Mouse (Mus musculus) A20 (cell line): ENCODE results near the gene Il11ra1.
A peak's percentile ranks its signal among the peaks of the same experiment; 100 is the strongest.
"Not testable (repeated sequence)": the region's sequence is repeated elsewhere in the genome, so short reads cannot be mapped to it uniquely, and the experiment has no call there.

ENCODE experiments used
- DNase-seq: peaks from one replicate; pipeline ENCODE4 v3.0.0-alpha.2; 2011; ENCODE audit warnings: low read depth, low spot score

Il11ra1 gene

GRCm38 (mm10) chr4:41681176-41681575 lies 18.6 kb upstream of the Il11ra1 start:
- DNase-seq: no peak

- no peak for DNase-seq
These were observed 17.8 kb upstream of the Il11ra1 start for GRCm38 (mm10) chr4:41681947-41682346.

GRCm38 (mm10) chr4:41682789-41683188 lies 17.0 kb upstream of the Il11ra1 start:
- DNase-seq: no peak

GRCm38 (mm10) chr4:41683303-41683702 lies 16.5 kb upstream of the Il11ra1 start:
- not testable (repeated sequence) for DNase-seq

- DNase-seq: not testable (repeated sequence)
These were observed 15.5 kb upstream of the Il11ra1 start for GRCm38 (mm10) chr4:41684131-41684930.

GRCm38 (mm10) chr4:41684931-41685453 lies 14.8 kb upstream of the Il11ra1 start:
- DNase-seq: not testable (repeated sequence)

- DNase-seq: not testable (repeated sequence)
These were observed 13.8 kb upstream of the Il11ra1 start for GRCm38 (mm10) chr4:41685882-41686492.

GRCm38 (mm10) chr4:41688562-41688961 lies 11.2 kb upstream of the Il11ra1 start:
- DNase-seq: not testable (repeated sequence)

- DNase-seq: not testable (repeated sequence)
These were observed 9.8 kb upstream of the Il11ra1 start for GRCm38 (mm10) chr4:41690014-41690413.

- not testable (repeated sequence) for DNase-seq
These were observed 6.3 kb upstream of the Il11ra1 start for GRCm38 (mm10) chr4:41693511-41693910.

- not testable (repeated sequence) for DNase-seq
These were observed 4.0 kb upstream of the Il11ra1 start for GRCm38 (mm10) chr4:41695800-41696199.

GRCm38 (mm10) chr4:41696452-41696851 lies 3.3 kb upstream of the Il11ra1 start:
- DNase-seq: not testable (repeated sequence)

GRCm38 (mm10) chr4:41696930-41697841 lies 2.6 kb upstream of the Il11ra1 start, which contains the start of gene Cntfr:
Gene Cntfr, minus strand, starts transcription at chr4:41697089.
- DNase-seq: peak; percentile 48

GRCm38 (mm10) chr4:41698421-41699016 lies 1.3 kb upstream of the Il11ra1 start:
- not testable (repeated sequence) for DNase-seq

- not testable (repeated sequence) for DNase-seq
These were observed 435 bp downstream of the Il11ra1 start for GRCm38 (mm10) chr4:41700224-41700623.

GRCm38 (mm10) chr4:41702226-41702625 lies 2.4 kb downstream of the Il11ra1 start:
- DNase-seq: not testable (repeated sequence)

GRCm38 (mm10) chr4:41704651-41705050 lies 4.9 kb downstream of the Il11ra1 start:
- no peak for DNase-seq

- DNase-seq: peak; percentile 32
These were observed 6.3 kb downstream of the Il11ra1 start for GRCm38 (mm10) chr4:41705922-41706754.

- peak; percentile 86 for DNase-seq
These were observed 7.3 kb downstream of the Il11ra1 start for GRCm38 (mm10) chr4:41707011-41707535.
